Mouse (Mus musculus): ENCODE results near the gene Adam6b.

DNA sequence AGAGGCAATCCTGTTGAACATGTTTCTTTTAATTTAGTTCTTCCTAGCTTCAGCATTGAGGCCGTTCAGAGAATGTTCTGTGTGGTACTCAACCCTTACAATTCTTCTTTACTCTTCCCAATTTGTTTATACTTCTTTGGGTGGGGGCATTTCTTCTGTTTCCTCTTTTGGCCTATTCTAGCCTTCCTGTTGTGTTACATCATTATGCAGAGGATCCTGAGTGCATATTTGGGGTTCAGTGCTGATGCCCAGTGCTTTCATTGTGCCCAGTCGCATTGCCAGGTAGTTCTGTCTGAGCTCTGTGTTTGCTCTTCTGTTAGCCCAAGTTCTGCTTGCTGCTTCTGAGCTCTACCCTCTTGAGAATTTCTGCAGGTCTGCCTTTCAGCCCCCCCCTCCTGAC is 13.1 kb upstream of the Adam6b start:
- TF ChIP-seq GABPA (IDR thresholded peaks at IDR 0.05; ENCODE audit: insufficient replicate concordance, low read depth, low read length), result no peak
- TF ChIP-seq MAX (IDR thresholded peaks at IDR 0.05; ENCODE audit: low read length), result no peak
- TF ChIP-seq ZNF384 (IDR thresholded peaks at IDR 0.05; ENCODE audit: low read depth, low read length), result no peak
- TF ChIP-seq CTCF (conservative IDR thresholded peaks at IDR 0.05 in 1 of 2, IDR thresholded peaks at IDR 0.05 in 1 of 2; ENCODE audit: low read depth in 2 of 2, low read length in 2 of 2), result no peak
- no peak for TF ChIP-seq POLR2A (IDR thresholded peaks at IDR 0.05; ENCODE audit: low read depth, low read length)
- TF ChIP-seq SIN3A (IDR thresholded peaks at IDR 0.05; ENCODE audit: low read length), result no peak
- no peak for TF ChIP-seq ZC3H11A (IDR thresholded peaks at IDR 0.05; ENCODE audit: low read depth, low read length)
- no peak for TF ChIP-seq TCF12 (IDR thresholded peaks at IDR 0.05; ENCODE audit: low read depth, low read length)
- TF ChIP-seq RAD21 (IDR thresholded peaks at IDR 0.05; ENCODE audit: low read depth, low read length), result no peak
